Mouse (Mus musculus): ENCODE results near the gene P2rx1. TPM values are rescaled to one million over a fixed set of nuclear protein-coding genes. Genes with fewer than 3 reads are reported as not detected.

P2rx1 gene
- polyA plus RNA-seq, 1 experiment from 2014 or later, result 33.7 TPM

DNA sequence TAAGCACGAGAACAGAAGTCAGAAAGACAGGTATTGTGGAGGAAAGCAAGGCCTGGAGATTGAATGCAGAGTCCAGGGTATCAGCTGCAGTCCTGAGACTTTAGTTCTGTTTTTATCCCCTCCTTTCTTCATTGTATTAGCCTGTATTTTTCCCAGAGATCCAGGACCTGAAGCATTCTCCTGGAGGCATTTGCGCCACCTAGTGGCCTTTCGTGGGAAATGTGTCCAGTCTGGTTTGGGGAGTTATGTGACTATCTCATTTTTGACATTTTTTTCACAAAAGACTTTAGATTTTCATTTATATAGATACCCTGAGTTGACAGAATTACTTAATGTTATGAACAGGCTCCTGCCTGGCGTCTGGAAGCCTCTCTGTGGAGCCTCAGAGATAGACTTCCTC lies 50.4 kb downstream of the P2rx1 start:
- Histone ChIP-seq H3K4me3 (replicated peaks) (peak overlapping the region; percentile 95), H3K9ac (no peak overlapping the region), H3K27me3 (replicated peaks) (no peaks in the 10 kb centered on the region), H3K4me1 (peaks cover 12% of the 10 kb centered on the region; the same call in 1 of the 2 replicates), H3K9me3 (no peaks in the 10 kb centered on the region), H3K36me3 (peaks cover 16% of the 10 kb centered on the region; the same call in 1 of the 2 replicates), H3K27ac (no peak overlapping the region), H3K4me2 (peak overlapping the region; percentile 56)
- no peak for ATAC-seq (ENCODE audit: insufficient read depth, low FRiP score, low read depth)
- WGBS, result 3% methylated on average over 4 of the region's 4 CpGs

DNA sequence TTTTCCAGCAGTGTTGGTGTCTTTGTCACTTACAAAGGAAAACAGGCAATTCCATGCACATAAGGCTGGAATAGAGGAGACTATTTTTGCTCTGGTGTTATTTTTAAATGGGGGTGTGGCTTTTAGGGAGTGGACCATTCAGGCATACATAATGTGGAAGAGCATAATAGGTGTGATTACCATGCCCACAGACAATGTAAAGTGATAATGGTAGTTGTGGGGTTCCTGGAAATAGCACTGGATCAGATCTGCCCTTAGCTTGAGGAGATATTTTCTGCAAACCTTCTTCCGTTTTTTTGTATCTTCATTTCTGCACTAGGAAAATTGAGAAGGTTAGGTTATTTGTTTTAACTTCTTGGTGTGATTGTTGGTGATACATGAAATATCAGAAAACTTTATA lies 53.9 kb downstream of the P2rx1 start:
- H3K27me3 ChIP-seq (replicated peaks), result no peaks in the 10 kb centered on the region
- H3K27ac ChIP-seq, result no peak overlapping the region
- peaks cover 28% of the 10 kb centered on the region for H3K36me3 ChIP-seq
- H3K9me3 ChIP-seq, result no peaks in the 10 kb centered on the region
- no peak for ATAC-seq (ENCODE audit: insufficient read depth, low FRiP score, low read depth)
- WGBS, result 80% methylated on average over 1 of the region's 1 CpGs
- no peak overlapping the region for H3K4me2 ChIP-seq
- H3K4me1 ChIP-seq, result peaks cover 10% of the 10 kb centered on the region; the same call in 1 of the 2 replicates
- H3K9ac ChIP-seq, result no peak overlapping the region
- no peak overlapping the region for H3K4me3 ChIP-seq (replicated peaks)

DNA sequence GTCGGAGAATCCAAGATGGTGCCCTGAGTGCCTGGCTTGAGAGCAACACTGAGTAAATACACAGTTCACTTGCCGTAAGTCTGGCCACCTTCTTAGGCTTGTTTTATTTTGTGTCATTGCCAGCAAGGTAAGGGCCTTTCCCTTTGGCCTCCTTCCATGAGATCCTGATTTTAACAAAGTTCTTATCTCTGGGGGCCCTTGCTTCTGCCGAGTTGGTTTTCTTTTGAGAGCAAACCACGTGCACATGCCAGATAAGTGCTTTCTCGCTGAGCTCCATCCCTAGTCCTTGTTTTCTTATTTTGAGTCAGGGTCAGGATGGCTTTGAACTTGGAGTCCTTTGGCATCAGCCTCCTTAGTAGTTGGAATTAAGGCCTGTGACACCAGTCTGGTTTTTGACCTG lies 58.8 kb downstream of the P2rx1 start:
- Histone ChIP-seq H3K27ac (no peak overlapping the region), H3K4me3 (replicated peaks) (no peak overlapping the region), H3K9ac (no peak overlapping the region), H3K4me1 (no peaks in the 10 kb centered on the region), H3K4me2 (no peak overlapping the region), H3K36me3 (peaks cover 33% of the 10 kb centered on the region), H3K9me3 (no peaks in the 10 kb centered on the region), H3K27me3 (replicated peaks) (no peaks in the 10 kb centered on the region)
- 72% methylated on average over 5 of the region's 5 CpGs for whole genome bisulfite sequencing
- no peak for ATAC-seq (ENCODE audit: insufficient read depth, low FRiP score, low read depth)

DNA sequence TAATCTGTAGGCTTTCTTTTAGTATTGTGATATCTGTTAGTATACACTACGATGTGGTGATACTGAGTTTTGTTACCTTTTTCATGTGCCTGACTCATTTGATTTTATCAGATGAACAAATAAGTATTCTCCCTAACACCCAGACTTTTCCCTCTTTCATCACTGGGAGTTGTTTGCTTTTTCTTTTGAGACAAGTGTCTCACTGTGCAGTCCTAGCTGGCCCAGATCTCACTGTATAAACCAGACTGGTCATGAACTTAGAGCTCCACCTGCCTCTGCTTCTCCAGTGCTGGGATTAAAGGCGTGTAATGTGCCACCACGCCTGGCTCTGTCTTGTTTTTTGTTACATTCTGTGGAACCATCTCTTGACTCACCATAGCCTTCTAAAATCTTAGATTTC lies 60.7 kb downstream of the P2rx1 start:
- no peaks in the 10 kb centered on the region for H3K4me1 ChIP-seq
- H3K9me3 ChIP-seq, result no peaks in the 10 kb centered on the region
- H3K4me3 ChIP-seq (replicated peaks), result no peak overlapping the region
- H3K27me3 ChIP-seq (replicated peaks), result no peaks in the 10 kb centered on the region
- H3K36me3 ChIP-seq, result peaks cover 28% of the 10 kb centered on the region
- H3K9ac ChIP-seq, result no peak overlapping the region
- ATAC-seq (ENCODE audit: insufficient read depth, low FRiP score, low read depth), result peak; percentile 53; the same call in 1 of the 2 replicates
- H3K27ac ChIP-seq, result no peak overlapping the region
- H3K4me2 ChIP-seq, result no peak overlapping the region
- 79% methylated on average over 3 of the region's 3 CpGs for WGBS

DNA sequence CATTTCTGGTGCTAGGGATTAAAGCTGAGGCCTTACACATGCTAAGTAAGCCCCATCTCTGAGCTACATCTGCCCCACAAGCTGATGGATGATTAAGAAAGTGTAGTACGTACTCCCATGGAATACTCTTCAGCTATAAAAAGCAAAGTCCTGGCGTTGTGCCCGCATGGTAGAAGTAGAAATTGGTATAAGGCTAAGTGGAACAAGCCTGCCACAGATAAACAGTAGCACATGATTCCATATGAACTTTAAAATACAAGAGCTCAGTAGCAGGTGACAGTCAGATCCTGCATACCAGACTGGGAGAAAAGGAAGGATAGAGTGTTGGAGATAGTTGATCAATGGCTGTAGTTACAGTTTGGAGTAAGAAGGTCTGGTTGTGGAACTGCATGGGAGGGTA lies 62.5 kb downstream of the P2rx1 start:
- WGBS, result 90% methylated on average over 3 of the region's 3 CpGs

More for the DNA sequence above, 62.5 kb downstream of the P2rx1 start:
- no peak overlapping the region for H3K4me2 ChIP-seq
- no peaks in the 10 kb centered on the region for H3K4me1 ChIP-seq
- H3K9me3 ChIP-seq, result no peaks in the 10 kb centered on the region
- H3K27ac ChIP-seq, result no peak overlapping the region
- peaks cover 27% of the 10 kb centered on the region for H3K36me3 ChIP-seq
- no peak overlapping the region for H3K9ac ChIP-seq
- no peak for ATAC-seq (ENCODE audit: insufficient read depth, low FRiP score, low read depth)
- no peak overlapping the region for H3K4me3 ChIP-seq (replicated peaks)
- H3K27me3 ChIP-seq (replicated peaks), result no peaks in the 10 kb centered on the region

Small RNA genes lying within 50 kb of the gene (microRNA-seq; reads per million reads assigned to microRNA genes)
- not detected for gene Gm44467

Other genes starting within 250 kb of the P2rx1 start
- 5.3 and 6.0 TPM in 2 replicates for gene Cyb5d2, start 203.0 kb upstream of the P2rx1 start, polyA plus RNA-seq (2015; fragmentation: Nextera tagmentation; extraction: Ambion mirVana)
- 9.8 and 10.3 TPM in 2 replicates for gene Zzef1, start 202.9 kb upstream of the P2rx1 start, polyA plus RNA-seq (2015; fragmentation: Nextera tagmentation; extraction: Ambion mirVana)
- gene Atp2a3, start 37.9 kb upstream of the P2rx1 start, polyA plus RNA-seq (2015; fragmentation: Nextera tagmentation; extraction: Ambion mirVana), result 18.9 and 20.6 TPM in 2 replicates
- gene Camkk1, start 19.9 kb downstream of the P2rx1 start, polyA plus RNA-seq (2015; fragmentation: Nextera tagmentation; extraction: Ambion mirVana), result 10.6 and 10.9 TPM in 2 replicates
- 10.4 and 12.0 TPM in 2 replicates for gene Ncbp3, start 48.7 kb downstream of the P2rx1 start, polyA plus RNA-seq (2015; fragmentation: Nextera tagmentation; extraction: Ambion mirVana)
- gene Itgae, start 91.5 kb downstream of the P2rx1 start, polyA plus RNA-seq (2015; fragmentation: Nextera tagmentation; extraction: Ambion mirVana), result 0.33 and 0.57 TPM in 2 replicates
- gene Haspin, start 139.2 kb downstream of the P2rx1 start, polyA plus RNA-seq (2015; fragmentation: Nextera tagmentation; extraction: Ambion mirVana), result 14.4 and 14.6 TPM in 2 replicates
- 0.14 and 0.30 TPM in 2 replicates for gene P2rx5, start 161.3 kb downstream of the P2rx1 start, polyA plus RNA-seq (2015; fragmentation: Nextera tagmentation; extraction: Ambion mirVana)
- 111 and 117 TPM in 2 replicates for gene Emc6, start 177.9 kb downstream of the P2rx1 start, polyA plus RNA-seq (2015; fragmentation: Nextera tagmentation; extraction: Ambion mirVana)
- 208 and 211 TPM in 2 replicates for gene Tax1bp3, start 178.0 kb downstream of the P2rx1 start, polyA plus RNA-seq (2015; fragmentation: Nextera tagmentation; extraction: Ambion mirVana)
- gene Ctns, start 199.9 kb downstream of the P2rx1 start, polyA plus RNA-seq (2015; fragmentation: Nextera tagmentation; extraction: Ambion mirVana), result 17.0 and 18.2 TPM in 2 replicates
- gene Shpk, start 200.4 kb downstream of the P2rx1 start, polyA plus RNA-seq (2015; fragmentation: Nextera tagmentation; extraction: Ambion mirVana), result 2.8 and 3.6 TPM in 2 replicates
- gene Trpv1, start 235.2 kb downstream of the P2rx1 start, polyA plus RNA-seq (2015; fragmentation: Nextera tagmentation; extraction: Ambion mirVana), result 0.08 TPM in 1 of 2 replicates, not detected in the other